Mouse (Mus musculus): Measurements from ENCODE around the gene Prcp.
"Not testable (repeated sequence)": the region's sequence is repeated elsewhere in the genome, so short reads cannot be mapped to it uniquely, and the experiment has no call there.

The Prcp gene

GRCm38 (mm10) chr7:92887230-92887629, 13.0 kb downstream of the Prcp start:
- in situ Hi-C loops (cut with MboI; ENCODE audit: low sequenced_read_pairs): no loop called here

- in situ Hi-C loops (cut with MboI; ENCODE audit: low sequenced_read_pairs): no loop called here
Measured at GRCm38 (mm10) chr7:92890211-92890610, 15.9 kb downstream of the Prcp start.

- in situ Hi-C loops (cut with MboI; ENCODE audit: low sequenced_read_pairs): no loop called here
Measured at GRCm38 (mm10) chr7:92890618-92891230, 16.5 kb downstream of the Prcp start.

- in situ Hi-C loops (cut with MboI; ENCODE audit: low sequenced_read_pairs): no loop called here
Measured at GRCm38 (mm10) chr7:92893478-92893877, 19.2 kb downstream of the Prcp start.

DNA sequence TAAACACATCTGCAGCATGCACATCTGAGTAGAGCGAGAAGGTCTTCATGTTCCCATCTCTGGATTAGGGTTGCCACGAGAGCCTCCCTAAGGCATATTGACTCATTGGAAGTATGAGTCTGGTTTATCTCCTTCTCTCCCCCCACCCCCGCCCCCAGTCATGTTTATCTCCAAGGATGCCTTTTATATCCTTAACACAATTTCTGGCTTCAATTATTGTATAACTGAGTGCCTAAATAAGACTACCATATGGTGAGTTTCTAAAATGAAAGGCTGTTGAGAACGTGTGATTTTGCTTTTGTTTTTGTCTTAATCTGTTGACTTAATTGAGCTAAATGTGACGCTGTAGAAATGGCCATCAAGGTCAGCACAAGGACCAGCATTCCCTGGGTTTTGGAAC, 21.8 kb downstream of the Prcp start:
- in situ Hi-C loops (cut with MboI; ENCODE audit: low sequenced_read_pairs): no loop called here

DNA sequence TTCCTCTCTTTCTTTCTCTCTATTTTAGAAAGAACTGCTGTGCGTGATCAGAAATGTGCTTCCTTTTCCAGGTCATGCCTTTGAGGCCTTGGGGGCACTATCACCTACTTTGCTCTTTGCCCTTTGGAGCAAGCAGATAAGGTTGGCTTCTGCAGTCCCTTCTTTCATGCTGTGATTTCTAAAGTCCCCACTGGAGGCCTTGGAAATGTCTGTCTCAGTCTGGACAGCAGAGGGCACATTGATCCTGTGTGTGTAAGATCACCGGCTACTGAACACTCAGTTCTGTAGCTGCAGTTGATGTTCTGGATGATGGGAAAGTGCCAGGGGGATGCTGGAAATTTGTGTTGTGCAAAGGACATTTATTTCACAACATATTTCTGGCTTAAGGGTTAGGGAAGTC, 22.8 kb downstream of the Prcp start:
- in situ Hi-C loops (cut with MboI; ENCODE audit: low sequenced_read_pairs): no loop called here

GRCm38 (mm10) chr7:92903360-92904038, 29.2 kb downstream of the Prcp start:
- in situ Hi-C loops (cut with MboI; ENCODE audit: low sequenced_read_pairs): no loop called here

DNA sequence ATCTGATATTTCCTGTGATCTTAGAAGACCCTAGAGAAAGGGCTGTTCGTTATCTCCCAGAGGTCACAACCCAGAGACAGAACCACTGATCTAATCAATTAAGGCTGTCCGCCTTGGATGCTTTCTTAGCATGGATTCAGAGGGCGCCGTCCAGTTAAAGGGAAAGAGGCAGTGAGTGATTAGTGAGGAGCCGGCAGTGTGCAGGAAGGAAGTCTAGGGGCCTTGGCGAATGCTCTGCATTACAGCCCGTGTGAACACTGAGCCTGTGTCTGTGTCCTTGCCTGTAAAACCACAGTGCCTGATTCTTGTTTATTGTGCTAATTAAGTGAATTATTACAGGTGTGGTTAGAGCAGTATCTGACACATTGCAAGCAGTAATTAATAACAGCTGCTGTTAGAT, 30.0 kb downstream of the Prcp start:
- in situ Hi-C loops (cut with MboI; ENCODE audit: low sequenced_read_pairs): not testable (repeated sequence)

DNA sequence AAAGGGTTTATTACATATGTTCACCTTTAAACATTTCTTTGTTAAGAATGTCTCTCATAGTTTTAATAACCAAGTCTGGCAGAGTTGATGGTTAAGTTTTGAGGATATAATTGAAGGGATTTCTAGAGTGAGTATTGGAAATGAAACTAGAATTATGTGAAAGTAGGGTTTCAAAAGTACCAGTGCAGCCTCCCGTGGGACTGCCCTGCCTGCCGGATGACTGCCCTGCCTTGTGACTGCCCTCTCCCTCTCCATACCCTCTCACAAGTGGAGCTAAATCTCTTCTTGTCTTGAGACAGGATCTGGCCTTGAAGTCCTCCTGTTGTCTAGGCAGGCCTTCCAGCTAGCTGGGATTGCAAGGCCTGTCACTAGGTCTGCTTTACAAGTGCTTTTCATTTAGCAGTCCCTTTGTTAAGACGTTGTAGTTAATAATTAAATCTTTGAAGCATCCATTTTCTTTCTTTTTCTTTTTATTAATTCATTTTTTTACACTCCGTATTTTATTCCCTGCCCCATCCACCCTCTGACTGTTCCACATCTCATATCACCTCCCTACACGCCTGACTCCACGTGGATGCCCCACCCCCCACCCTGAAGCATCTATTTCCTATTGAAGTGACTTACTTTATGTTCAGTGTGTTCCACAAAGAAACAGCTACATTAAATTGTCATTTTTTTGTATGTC, 46.0 kb downstream of the Prcp start:
- in situ Hi-C loops (cut with MboI; ENCODE audit: low sequenced_read_pairs): no loop called here

GRCm38 (mm10) chr7:92920857-92921172, 46.5 kb downstream of the Prcp start:
- in situ Hi-C loops (cut with MboI; ENCODE audit: low sequenced_read_pairs): no loop called here

DNA sequence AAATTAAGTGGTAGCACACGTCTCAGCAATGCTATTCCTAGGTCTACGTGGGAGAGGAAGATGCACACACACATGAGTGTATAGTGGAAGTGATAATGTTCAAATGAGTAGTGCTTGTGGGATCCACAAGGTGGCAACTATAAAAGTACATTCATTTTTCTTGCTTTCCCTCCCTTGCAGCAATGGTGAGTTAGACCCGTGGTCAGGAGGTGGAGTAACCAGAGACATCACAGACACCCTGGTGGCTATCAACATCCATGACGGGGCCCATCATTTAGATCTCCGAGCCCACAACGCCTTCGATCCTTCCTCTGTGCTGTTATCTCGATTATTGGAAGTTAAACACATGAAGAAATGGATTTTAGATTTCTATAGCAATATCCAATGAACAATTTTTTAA, 58.5 kb downstream of the Prcp start:
- in situ Hi-C loops (cut with MboI; ENCODE audit: low sequenced_read_pairs): no loop called here

GRCm38 (mm10) chr7:92933308-92933948, 59.2 kb downstream of the Prcp start:
- in situ Hi-C loops (cut with MboI; ENCODE audit: low sequenced_read_pairs): not testable (repeated sequence)

DNA sequence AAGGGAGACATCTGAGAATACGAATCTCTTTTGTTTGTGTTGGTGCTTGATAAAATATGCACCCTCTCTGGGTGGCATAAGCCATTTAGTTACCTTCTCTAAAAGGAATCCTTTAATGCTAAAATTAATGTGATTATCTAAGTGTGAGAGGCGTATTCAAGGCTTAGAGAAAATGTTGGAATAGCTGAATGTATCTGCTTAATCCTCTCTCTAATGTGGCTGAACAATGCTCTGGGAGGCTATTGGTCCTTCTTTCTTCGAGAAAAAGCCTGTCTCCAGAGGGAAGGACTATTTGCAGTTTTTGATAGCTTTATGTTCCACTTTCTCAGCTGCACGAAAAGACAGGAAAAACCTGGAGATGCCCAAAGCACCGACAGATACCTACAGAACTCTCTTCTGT, 62.5 kb downstream of the Prcp start:
- in situ Hi-C loops (cut with MboI; ENCODE audit: low sequenced_read_pairs): no loop called here

DNA sequence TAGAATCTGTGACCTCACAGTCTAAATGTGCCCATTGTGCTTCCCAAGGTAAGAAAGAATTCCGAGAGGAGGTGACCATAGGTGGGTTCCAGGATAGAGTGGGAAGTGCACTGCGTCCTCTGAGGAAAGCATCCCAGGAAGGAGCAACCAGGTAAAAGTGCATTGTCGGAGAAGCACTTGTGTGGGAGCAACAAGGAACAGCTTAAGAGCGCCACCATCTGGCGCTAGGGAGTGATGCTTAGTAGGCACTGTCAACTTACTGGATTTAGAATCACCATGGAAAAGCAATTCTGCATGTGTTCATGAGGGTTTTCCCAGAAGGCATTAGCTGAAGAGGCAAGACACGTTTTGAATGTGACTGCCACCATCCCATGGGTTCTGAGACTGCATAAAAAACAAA, 63.7 kb downstream of the Prcp start:
- in situ Hi-C loops (cut with MboI; ENCODE audit: low sequenced_read_pairs): no loop called here

- in situ Hi-C loops (cut with MboI; ENCODE audit: low sequenced_read_pairs): no loop called here
Measured at GRCm38 (mm10) chr7:92939776-92940175, 65.5 kb downstream of the Prcp start.

DNA sequence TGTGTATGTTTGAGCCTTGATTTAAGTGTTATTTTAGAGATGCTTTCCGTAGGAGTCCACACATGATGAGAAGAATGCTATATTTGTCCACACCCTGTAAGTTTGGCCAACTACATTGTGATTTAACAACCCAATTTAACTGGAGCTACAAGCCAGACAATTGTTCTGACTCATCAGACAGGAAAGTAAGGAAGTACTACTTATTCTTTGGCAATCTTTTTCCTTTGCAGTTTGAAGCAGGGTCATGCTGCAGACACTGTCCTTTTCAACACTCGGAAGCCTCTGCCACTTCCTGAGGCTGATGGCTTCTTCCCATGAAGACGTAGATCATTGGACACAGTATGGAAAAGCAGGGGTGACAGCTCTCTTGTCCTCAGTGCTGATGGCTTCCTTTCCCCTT, 76.5 kb downstream of the Prcp start:
- in situ Hi-C loops (cut with MboI; ENCODE audit: low sequenced_read_pairs): no loop called here

GRCm38 (mm10) chr7:92952210-92952609, 77.9 kb downstream of the Prcp start:
- in situ Hi-C loops (cut with MboI; ENCODE audit: low sequenced_read_pairs): no loop called here

DNA sequence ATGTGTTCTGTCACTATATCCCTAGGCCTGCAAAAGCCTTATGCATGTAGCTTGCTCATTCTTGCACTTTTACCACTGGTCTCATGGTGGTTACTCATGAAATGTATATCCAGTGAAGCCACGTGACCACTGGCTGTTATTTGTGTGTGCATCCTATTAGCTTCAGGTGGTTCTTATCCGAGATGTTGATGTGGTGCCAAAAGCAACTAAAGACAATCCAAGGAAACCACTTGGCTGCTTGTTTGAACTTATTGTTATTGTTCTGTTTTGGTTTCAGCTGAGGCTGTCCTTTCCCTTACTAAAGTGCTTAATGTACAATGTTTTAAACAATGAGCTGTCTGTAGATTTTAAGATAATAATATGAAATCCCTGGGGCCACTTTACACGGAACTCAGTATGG, 85.5 kb downstream of the Prcp start:
- in situ Hi-C loops (cut with MboI; ENCODE audit: low sequenced_read_pairs): no loop called here

DNA sequence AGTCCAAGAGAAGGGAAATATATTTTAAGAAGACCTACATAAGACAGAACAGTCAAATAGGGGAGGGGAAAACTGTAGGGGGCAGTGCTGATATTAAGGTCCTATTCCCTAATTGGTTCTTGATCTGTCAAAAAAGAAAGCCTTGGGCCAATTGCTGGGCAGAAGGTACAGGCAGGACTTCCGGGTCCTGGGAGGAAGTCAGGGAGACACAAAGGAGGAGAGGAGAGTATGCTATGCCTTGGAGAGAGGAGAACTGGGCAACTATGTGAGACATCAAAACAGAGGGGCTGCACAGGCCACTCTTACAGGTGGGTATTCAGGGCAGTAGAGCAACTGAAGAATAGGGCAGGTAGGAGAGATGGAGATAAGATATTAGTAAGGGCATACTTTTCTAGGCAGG, 87.6 kb downstream of the Prcp start:
- in situ Hi-C loops (cut with MboI; ENCODE audit: low sequenced_read_pairs): no loop called here

DNA sequence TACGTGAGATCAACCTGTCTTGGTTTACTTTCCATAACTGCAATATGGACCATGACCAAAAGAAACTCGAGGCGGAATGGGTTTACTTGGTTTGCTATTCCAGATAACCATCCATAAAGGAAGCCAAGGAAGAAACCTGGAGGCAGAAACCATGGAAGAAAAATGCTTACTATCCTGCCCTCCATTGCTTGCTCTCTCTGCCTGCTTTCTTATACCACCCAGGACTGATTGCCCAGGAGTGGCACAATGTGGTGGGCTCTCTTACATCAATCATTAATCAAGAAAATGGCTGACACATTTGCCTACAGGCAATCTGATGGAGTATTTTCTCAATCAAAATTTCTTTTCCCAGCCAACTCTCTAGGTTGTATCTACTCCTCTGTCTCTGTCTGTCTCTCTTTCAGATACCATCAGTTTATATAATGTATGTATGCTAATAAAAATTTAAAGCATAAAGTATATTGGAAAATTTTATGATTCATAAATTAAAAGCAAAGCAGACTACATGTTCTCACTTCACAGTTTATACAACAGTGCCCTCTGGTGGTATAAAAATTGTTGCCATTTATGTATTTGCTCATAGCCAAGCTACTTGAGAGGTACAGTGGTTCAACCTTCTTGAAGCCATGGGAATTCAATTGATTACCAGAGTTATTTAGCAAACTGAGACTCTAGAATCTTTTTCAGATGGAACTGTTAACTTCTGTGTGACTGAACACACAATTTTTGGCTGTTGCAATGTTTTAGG, 90.7 kb downstream of the Prcp start:
- in situ Hi-C loops (cut with MboI; ENCODE audit: low sequenced_read_pairs): no loop called here

- in situ Hi-C loops (cut with MboI; ENCODE audit: low sequenced_read_pairs): no loop called here
Measured at GRCm38 (mm10) chr7:92967381-92968127, 93.3 kb downstream of the Prcp start.
